Mouse (Mus musculus) ES-E14 (cell line): ENCODE results near the gene Dnajb1. TPM values are rescaled to one million over a fixed set of nuclear protein-coding genes. Genes with fewer than 3 reads are reported as not detected.

Experiments used
- DNase-seq: peaks from one replicate; pipeline ENCODE4 v3.0.0-alpha.2; 2013; ENCODE audit warnings: low read depth, low spot score
- H3K27ac ChIP-seq: 2 replicates; pipeline ENCODE4 v1.5.1; 2012; ENCODE audit warnings: low read depth, mild to moderate bottlenecking, low read length, moderate library complexity, mixed read lengths; ENCODE audit not compliant: poor library complexity, insufficient read depth, severe bottlenecking
- H3K36me3 ChIP-seq: 2 replicates; pipeline ENCODE4 v1.6.1; 2012; ENCODE audit warnings: mild to moderate bottlenecking, low read length, moderate library complexity, mixed read lengths; ENCODE audit not compliant: control insufficient read depth, poor library complexity, insufficient read depth, severe bottlenecking
- H3K4me1 ChIP-seq, 2 experiments: fragments of 150-350 bp in 1 of 2; sonication (generic) in 1 of 2; 2 replicates each; pipeline ENCODE4 v1.6.1; 2012; ENCODE audit warnings: low read length in 2 of 2, mild to moderate bottlenecking in 1 of 2, mixed read lengths in 1 of 2; ENCODE audit not compliant: control insufficient read depth in 2 of 2, insufficient read depth in 2 of 2, poor library complexity in 1 of 2
- H3K4me3 ChIP-seq, 2 experiments: fragments of 150-350 bp in 1 of 2; sonication (generic) in 1 of 2; 2 replicates each; pipeline ENCODE4 v1.5.1; 2012; ENCODE audit warnings: low read length in 2 of 2, low read depth in 1 of 2, mild to moderate bottlenecking in 1 of 2, mixed read lengths in 1 of 2; ENCODE audit not compliant: insufficient read depth in 1 of 2, poor library complexity in 1 of 2, severe bottlenecking in 1 of 2
- H3K9ac ChIP-seq: 2 replicates; pipeline ENCODE4 v1.6.1; 2012; ENCODE audit warnings: low read depth, mild to moderate bottlenecking, low read length, mixed read lengths; ENCODE audit not compliant: poor library complexity, insufficient read depth, severe bottlenecking
- H3K9me3 ChIP-seq: fragments of 150-350 bp; sonication (generic); 2 replicates; pipeline ENCODE4 v1.6.1; 2012; ENCODE audit warnings: low read depth, mild to moderate bottlenecking, low read length; ENCODE audit not compliant: control insufficient read depth, insufficient read depth
- CHD2 ChIP-seq: IDR thresholded peaks from 2 replicates; pipeline ENCODE4 v1.6.1; 2014; ENCODE audit warnings: mild to moderate bottlenecking, low read depth, low read length, inconsistent platforms
- HCFC1 ChIP-seq: IDR thresholded peaks from 2 replicates; pipeline ENCODE4 v1.6.1; 2012; ENCODE audit warnings: low read length, inconsistent platforms, borderline replicate concordance; ENCODE audit not compliant: insufficient read depth
- MAFK ChIP-seq: IDR thresholded peaks from 2 replicates; pipeline ENCODE4 v1.6.1; 2014; ENCODE audit warnings: mild to moderate bottlenecking, low read depth, low read length, inconsistent platforms; ENCODE audit not compliant: insufficient read depth
- ZC3H11A ChIP-seq: IDR thresholded peaks from 2 replicates; pipeline ENCODE4 v1.6.1; 2012; ENCODE audit warnings: low read depth, mild to moderate bottlenecking, inconsistent platforms, low read length, borderline replicate concordance
- ZNF384 ChIP-seq: IDR thresholded peaks from 2 replicates; pipeline ENCODE4 v1.6.1; 2012; ENCODE audit warnings: low read depth, low read length, inconsistent platforms
- in situ Hi-C, 2 experiments: fragments of 600-800 bp; cut with MboI; formaldehyde crosslinking; loops; one replicate each; pipeline ENCODE4 v1.15.1; 2025; ENCODE audit warnings: low sequenced_read_pairs in 2 of 2, inconsistent platforms in 1 of 2; ENCODE audit not compliant: unreplicated experiment in 2 of 2
- total RNA-seq: library from RNA; depleted of rRNA; stranded (reverse); fragments of 300-350 nt; gene quantifications from 2 replicates; pipeline ENCODE4 v1.2.3, GENCODE M21; 2012

Dnajb1 gene
- total RNA-seq, 1 experiment: 30.1 TPM

DNA sequence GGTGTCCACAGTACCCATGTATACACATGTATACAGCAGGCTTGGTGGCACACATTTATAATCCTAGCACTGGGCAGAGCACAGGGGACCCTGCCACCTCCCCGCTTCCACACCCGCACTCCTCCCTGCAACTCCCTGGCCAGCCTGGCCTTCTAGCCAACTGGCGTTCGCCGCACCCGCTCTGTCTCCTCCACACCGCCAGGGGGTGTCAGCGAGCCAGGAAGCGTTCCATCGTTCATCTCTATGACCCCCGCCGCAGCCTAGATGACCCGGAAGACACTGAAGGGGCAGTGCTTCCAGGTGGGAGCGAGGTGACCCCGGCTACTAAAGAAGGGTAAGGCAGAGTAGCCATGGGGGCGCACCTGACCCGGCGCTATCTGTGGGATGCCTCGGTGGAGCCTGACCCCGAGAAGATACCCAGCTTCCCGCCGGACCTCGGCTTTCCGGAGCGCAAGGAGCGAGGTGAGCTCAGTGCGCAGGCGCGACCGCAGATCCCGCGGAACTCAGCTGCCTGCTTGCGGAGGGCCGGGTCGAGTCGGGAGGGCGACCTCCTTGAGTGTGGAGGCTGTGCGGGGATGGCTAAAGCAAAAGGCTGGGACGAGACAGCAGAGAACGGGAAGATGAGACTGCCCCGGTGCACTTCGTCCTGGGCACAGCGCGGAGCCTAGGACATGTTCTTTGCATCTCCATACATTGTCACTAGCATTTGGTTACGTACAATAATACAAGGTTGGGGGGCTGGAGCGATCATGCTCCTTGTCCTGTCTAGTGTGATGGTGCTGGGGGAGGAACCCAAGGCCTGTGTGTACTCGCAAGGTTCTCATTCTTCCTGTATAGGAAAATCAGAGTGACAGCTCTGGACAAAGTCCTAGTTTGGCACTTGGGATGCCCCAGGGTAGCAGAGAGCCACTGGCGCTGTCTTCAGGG is 41.3 kb upstream of the Dnajb1 start, which contains the start of gene Ndufb7:
Gene Ndufb7 (plus strand): TSS at position 203 of the 927 bp plus-strand sequence.
- TF ChIP-seq HCFC1: peak; percentile 67; the same call in 1 of the 2 replicates
- no peak for TF ChIP-seq ZC3H11A
- TF ChIP-seq MAFK: no peak
- 0 out of 2 replicates have a peak, but pooled peaks have one; percentile 22 for TF ChIP-seq CHD2
- no peak for TF ChIP-seq ZNF384
- H3K27ac ChIP-seq: peak within 1 kb of the TSS; percentile 70
- DNase-seq: peak; percentile 71

DNA sequence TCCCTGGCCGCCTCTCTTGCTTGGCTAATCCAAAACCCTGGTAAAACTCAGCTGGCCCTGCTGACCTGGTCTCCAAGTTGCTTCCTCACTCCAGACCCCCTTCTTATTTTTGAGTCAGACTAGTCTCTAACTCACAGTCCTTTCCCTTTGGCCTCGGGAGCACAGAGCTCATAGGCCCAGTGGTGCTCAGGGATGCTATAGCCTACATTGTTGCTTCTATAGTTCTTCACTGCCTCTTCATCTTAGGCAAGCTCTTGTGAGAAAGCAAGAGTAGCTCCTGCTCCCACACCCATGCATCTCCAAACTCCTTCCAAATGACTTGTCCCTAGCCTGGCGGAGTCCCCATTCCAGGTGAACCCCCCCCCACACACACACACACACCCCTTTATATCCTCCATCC is 40.3 kb upstream of the Dnajb1 start:
- Histone ChIP-seq H3K4me1 (peaks cover 9 to 10% of the 10 kb centered on the region in 2 experiments; a peak in 3 of 4 replicates), H3K4me3 (peak overlapping the region; percentile 90 to 97; a peak in 3 of 4 replicates), H3K36me3 (peaks cover 18% of the 10 kb centered on the region), H3K9me3 (no peaks in the 10 kb centered on the region), H3K27ac (no peak overlapping the region), H3K9ac (peak overlapping the region; percentile 97)
- in situ Hi-C loops: no loop called here
- TF ChIP-seq HCFC1 (no peak), ZNF384 (no peak), MAFK (no peak), CHD2 (no peak), ZC3H11A (no peak)
- DNase-seq: no peak

More for the DNA sequence above, 41.3 kb upstream of the Dnajb1 start, which contains the start of gene Ndufb7:
- Histone ChIP-seq H3K4me3 (peak within 1 kb of the TSS; percentile 90 to 97), H3K9ac (peak within 1 kb of the TSS; percentile 97), H3K4me1 (peaks cover 9 to 10% of the 10 kb centered on the region in 2 experiments; a peak in 3 of 4 replicates), H3K9me3 (no peaks in the 10 kb centered on the region), H3K36me3 (peaks cover 9% of the 10 kb centered on the region; the same call in 1 of the 2 replicates)
- in situ Hi-C loops: no loop called here

DNA sequence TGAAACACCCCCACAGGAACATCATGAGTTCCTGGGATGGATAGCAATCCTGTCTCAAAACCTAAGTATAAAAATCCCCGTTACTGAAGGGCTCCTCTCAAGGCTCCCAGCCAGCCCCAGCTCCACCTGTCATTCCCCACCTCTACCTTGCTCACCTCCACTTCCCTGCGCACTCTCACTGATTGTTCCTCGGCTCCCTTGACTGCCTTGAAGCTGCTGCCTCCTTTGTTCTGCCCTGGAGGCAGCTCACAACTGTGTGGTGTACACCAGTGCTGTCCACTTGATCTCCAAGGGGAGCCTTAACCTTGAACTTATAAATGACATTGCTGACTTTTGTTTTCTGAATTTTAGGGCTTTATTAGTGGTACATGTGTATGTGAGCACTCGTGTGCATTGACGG is 39.9 kb upstream of the Dnajb1 start:
- TF ChIP-seq CHD2 (no peak), MAFK (no peak), HCFC1 (no peak), ZC3H11A (no peak), ZNF384 (no peak)
- Histone ChIP-seq H3K4me1 (peaks cover 9 to 10% of the 10 kb centered on the region in 2 experiments; a peak in 3 of 4 replicates), H3K36me3 (peaks cover 22% of the 10 kb centered on the region), H3K9ac (no peak overlapping the region), H3K4me3 (no peak overlapping the region), H3K27ac (no peak overlapping the region), H3K9me3 (no peaks in the 10 kb centered on the region)
- DNase-seq: no peak
- in situ Hi-C loops: no loop called here

GRCm38 (mm10) chr8:83568755-83569154 is 39.2 kb upstream of the Dnajb1 start:
- no peak for DNase-seq
- H3K4me3 ChIP-seq: no peak overlapping the region
- in situ Hi-C loops: no loop called here
- no peak overlapping the region for H3K9ac ChIP-seq
- TF ChIP-seq ZNF384 (no peak), CHD2 (no peak), MAFK (no peak), ZC3H11A (no peak), HCFC1 (no peak)
- H3K36me3 ChIP-seq: peaks cover 28% of the 10 kb centered on the region
- H3K4me1 ChIP-seq: peaks cover 10 to 16% of the 10 kb centered on the region in 2 experiments; a peak in 3 of 4 replicates
- no peak overlapping the region for H3K27ac ChIP-seq
- no peaks in the 10 kb centered on the region for H3K9me3 ChIP-seq
